Mouse (Mus musculus) neural tube, embryonic 10.5 days (tissue): Measurements from ENCODE around the gene Neb.

Source experiments
- DNase-seq: peaks from one replicate; pipeline ENCODE4 v3.0.0-alpha.2; 2017; ENCODE audit warnings: low spot score; ENCODE audit errors: extremely low spot score

Neb gene

GRCm38 (mm10) chr2:52374706-52375105, 3.6 kb downstream of the Neb start:
- no peak for DNase-seq

GRCm38 (mm10) chr2:52372480-52372879, 5.8 kb downstream of the Neb start:
- DNase-seq: no peak

- no peak for DNase-seq
These were observed 6.2 kb downstream of the Neb start for GRCm38 (mm10) chr2:52372080-52372479.

- DNase-seq: no peak
These were observed 7.2 kb downstream of the Neb start for GRCm38 (mm10) chr2:52371066-52371465.

- no peak for DNase-seq
These were observed 8.7 kb downstream of the Neb start for GRCm38 (mm10) chr2:52369622-52370021.

- DNase-seq: no peak
These were observed 10.6 kb downstream of the Neb start for GRCm38 (mm10) chr2:52367665-52368064.

- no peak for DNase-seq
These were observed 11.0 kb downstream of the Neb start for GRCm38 (mm10) chr2:52367248-52367647.

- no peak for DNase-seq
These were observed 17.2 kb downstream of the Neb start for GRCm38 (mm10) chr2:52361086-52361485.

GRCm38 (mm10) chr2:52359722-52360121, 18.6 kb downstream of the Neb start:
- no peak for DNase-seq

- DNase-seq: no peak
These were observed 20.1 kb downstream of the Neb start for GRCm38 (mm10) chr2:52358156-52358555.

GRCm38 (mm10) chr2:52351029-52351428, 27.2 kb downstream of the Neb start:
- DNase-seq: no peak

GRCm38 (mm10) chr2:52340990-52341389, 37.3 kb downstream of the Neb start:
- DNase-seq: no peak

- DNase-seq: no peak
These were observed 42.7 kb downstream of the Neb start for GRCm38 (mm10) chr2:52335556-52335955.

GRCm38 (mm10) chr2:52335087-52335486, 43.2 kb downstream of the Neb start:
- DNase-seq: no peak

GRCm38 (mm10) chr2:52333535-52333934, 44.7 kb downstream of the Neb start:
- no peak for DNase-seq

- DNase-seq: no peak
These were observed 46.5 kb downstream of the Neb start for GRCm38 (mm10) chr2:52331761-52332160.

- no peak for DNase-seq
These were observed 50.9 kb downstream of the Neb start for GRCm38 (mm10) chr2:52327244-52327815.

GRCm38 (mm10) chr2:52321866-52322265, 56.4 kb downstream of the Neb start:
- no peak for DNase-seq

- DNase-seq: no peak
These were observed 58.1 kb downstream of the Neb start for GRCm38 (mm10) chr2:52320175-52320574.

- no peak for DNase-seq
These were observed 59.2 kb downstream of the Neb start for GRCm38 (mm10) chr2:52319020-52319567.

GRCm38 (mm10) chr2:52317471-52317870, 60.8 kb downstream of the Neb start:
- no peak for DNase-seq

- DNase-seq: no peak
These were observed 62.5 kb downstream of the Neb start for GRCm38 (mm10) chr2:52315737-52316136.

GRCm38 (mm10) chr2:52314922-52315730, 63.1 kb downstream of the Neb start:
- no peak for DNase-seq
